Mouse (Mus musculus): Measurements from ENCODE around the gene Gpm6b.

Gene Gpm6b

DNA sequence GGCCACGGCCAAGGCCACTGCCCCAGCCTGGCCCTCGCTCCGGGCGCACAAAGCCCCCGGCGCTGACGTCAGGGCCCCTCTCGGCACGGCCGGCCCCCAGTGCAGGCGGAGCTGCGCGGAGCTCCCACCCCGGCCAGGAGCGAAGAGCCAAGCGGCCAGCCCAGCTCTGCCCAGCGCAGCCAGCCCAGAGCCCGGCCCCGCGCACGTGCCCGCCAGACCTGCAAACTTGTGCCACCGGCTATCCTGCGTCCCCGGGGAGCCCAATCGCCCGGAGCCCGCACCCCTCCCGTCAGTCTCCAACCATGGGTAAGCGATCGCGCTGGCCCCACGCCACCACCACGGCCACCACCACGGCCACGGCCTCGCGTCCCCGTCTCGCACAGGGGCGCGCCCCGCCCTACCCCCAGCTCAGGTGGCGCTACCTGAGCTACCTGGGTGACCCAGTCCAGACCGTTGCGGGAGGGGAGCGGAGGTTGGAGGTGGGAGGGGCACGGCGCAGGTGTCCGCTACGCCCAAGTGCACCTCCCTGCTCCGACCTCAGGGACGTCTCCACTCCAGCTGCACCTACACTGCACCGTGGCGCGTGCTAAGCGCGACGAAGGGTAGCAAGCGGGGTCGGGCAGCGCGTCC, at the start of gene Gpm6b:
TSS of gene Gpm6b (plus strand) at position 81 of the 630 bp plus-strand sequence.
- peak; percentile 46 to 67 for DNase-seq

GRCm38 (mm10) chrX:166196327-166196726, 42.4 kb upstream of the Gpm6b start:
- no peak for DNase-seq

DNA sequence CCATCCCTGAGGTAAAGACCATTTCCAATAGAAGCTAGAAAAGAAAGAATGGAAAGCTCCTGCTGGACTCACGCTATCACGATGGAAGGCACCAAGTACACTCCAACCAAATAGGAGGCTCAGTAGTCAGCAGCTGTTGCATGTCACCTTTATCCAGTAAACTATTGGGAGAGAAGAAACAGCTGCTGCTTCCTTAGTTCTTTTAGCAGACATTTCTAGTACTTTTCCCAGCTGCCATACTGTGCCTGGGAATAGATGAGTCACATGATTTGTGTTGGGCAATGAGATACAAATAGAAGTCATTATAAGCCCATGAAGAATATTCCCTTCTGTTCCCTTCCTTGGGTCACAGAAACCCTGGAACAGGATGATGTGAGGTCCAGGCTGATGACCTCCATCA, 40.4 kb upstream of the Gpm6b start:
- DNase-seq = no peak

DNA sequence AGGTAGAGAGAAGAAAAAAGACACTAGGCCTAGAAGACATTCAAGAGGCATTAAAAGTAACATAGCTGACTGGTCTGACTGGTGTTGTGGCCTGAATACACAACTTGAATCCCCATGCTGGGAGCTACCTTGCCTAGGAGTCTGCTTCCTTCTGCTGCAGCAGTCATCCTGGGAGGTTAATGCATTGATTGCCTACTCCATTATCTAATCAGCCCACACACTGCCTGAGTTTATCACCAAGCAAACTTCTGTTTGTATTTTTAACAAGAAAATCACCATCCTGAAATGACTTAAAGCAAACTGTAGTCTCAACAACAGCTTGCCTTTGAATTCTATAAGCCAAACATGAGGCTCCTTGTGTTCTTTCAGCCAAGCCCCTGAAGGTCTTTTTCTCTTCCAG, 38.9 kb upstream of the Gpm6b start:
- DNase-seq = no peak

GRCm38 (mm10) chrX:166214576-166214975, 24.1 kb upstream of the Gpm6b start:
- no peak for DNase-seq

- DNase-seq = no peak
Measured at GRCm38 (mm10) chrX:166216248-166216647, 22.5 kb upstream of the Gpm6b start.

DNA sequence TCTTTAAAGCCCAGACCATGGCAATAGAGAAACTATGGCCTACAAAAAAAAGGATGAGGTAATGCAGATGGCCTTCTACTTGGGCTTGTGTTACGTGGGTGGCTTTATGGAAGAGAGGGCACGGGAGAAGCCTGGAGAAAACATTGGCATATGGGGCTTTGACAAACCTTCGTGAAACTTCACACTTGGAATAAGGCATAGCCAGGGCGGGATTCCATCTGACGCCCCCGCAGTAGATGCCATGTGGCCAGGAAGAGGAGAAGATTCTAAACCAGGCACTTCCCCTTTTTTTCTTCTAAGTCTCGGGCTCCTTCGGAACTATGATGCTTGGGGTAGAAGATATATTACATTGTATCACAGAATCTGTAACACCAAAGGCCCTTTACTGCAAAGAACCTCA, 22.0 kb upstream of the Gpm6b start:
- no peak for DNase-seq

DNA sequence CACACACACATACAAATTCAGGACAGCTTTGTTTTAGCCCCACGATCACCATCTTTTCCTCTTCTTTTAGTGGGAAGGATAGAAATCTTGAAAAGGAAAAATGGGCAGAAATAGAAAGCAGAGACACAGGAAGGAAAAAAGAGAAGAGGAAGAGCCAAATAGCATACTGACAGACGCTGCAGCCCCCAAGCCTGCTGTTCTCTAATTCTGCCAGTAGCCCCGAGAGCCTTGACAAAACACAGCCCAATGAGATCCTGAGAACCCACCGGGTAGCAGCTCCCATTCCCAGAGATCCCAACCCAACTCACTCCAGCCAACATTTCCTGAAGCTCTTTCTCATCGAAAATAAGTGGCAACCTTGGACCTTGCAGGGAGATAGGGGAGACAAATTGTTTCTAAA, 19.4 kb upstream of the Gpm6b start:
- DNase-seq = no peak

DNA sequence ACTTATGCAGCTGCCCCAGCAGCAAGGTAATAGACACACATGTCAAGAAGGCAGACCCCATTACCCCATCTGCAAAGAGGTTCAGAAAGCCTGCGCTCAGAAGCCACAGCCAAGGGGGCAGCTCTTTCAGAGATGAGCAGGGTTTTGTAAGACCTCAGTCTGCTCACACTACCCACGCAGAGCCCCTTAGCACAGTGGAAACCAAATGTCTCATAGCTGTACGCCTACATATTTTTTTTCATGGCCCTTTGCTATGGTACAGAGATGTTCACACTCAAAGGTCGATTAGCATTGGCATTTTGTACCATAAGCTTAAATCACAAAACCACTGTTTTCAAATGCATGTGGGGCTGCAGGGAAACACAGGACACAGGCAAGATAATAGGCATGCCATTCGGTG, 11.9 kb upstream of the Gpm6b start:
- no peak for DNase-seq

- DNase-seq = no peak
Measured at GRCm38 (mm10) chrX:166229750-166230149, 9.0 kb upstream of the Gpm6b start.

GRCm38 (mm10) chrX:166230515-166231267, 8.0 kb upstream of the Gpm6b start:
- DNase-seq = no peak

DNA sequence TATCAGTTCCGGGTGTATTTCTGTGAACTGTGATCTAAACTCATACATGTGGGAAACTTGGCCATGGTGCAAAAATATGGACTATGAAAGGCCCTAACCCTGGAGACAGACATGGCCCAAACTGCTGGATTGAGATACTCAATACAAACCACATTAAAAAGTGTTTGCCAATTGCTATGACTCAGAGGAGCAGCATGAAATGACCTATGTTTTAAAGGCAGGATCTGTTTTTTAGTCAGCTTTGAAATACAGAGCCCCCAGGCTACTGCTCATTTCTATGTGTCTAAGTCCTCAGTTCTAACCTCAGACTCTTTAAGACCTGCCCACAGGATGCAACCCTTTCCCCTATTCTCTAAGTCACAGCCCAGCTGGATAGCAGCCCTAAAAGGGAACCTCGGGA, 2.6 kb upstream of the Gpm6b start:
- DNase-seq = no peak

DNA sequence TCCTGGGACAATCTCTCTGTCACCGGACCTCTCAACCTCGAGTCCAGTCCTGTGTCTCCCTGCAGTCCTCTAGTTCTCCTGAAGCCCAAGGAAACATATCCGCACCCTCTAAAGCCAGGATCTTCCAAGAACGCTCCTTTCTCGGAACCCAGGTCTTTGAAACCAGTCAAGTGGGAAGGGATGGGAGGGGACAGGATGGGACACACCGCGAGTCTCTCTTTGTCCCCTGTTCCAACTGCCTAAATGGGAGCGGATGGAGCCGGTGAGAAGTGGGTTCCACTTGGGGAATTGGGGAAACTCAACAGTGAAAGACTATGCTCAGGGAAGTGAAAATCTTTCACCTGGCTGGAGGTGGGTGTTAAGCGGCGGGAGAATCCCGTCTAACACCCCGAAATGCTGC, 809 bp downstream of the Gpm6b start:
- no peak for DNase-seq

DNA sequence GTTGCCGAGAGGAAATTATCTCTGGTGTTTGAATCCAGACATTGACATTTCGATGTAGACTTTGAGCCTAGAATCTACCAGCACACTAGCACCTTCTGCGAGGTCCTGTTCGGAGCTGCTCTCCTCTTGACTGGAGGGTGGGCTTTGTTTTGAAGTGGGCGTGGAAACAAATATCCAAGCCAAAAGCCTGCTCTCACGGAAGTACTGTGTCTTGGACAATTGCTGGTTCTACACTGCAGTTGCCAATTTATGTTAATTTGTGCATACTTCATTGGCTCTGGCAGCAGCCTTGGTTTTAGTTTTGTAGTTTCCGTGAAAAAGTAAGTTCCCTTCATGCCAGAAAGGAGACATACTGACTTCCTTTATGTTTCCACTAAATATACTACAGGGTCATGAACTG, 2.0 kb downstream of the Gpm6b start:
- DNase-seq = no peak

GRCm38 (mm10) chrX:166243261-166243885, 4.7 kb downstream of the Gpm6b start:
- no peak for DNase-seq

GRCm38 (mm10) chrX:166271489-166271888, 32.8 kb downstream of the Gpm6b start:
- no peak for DNase-seq

GRCm38 (mm10) chrX:166272646-166273045, 33.9 kb downstream of the Gpm6b start:
- no peak for DNase-seq

DNA sequence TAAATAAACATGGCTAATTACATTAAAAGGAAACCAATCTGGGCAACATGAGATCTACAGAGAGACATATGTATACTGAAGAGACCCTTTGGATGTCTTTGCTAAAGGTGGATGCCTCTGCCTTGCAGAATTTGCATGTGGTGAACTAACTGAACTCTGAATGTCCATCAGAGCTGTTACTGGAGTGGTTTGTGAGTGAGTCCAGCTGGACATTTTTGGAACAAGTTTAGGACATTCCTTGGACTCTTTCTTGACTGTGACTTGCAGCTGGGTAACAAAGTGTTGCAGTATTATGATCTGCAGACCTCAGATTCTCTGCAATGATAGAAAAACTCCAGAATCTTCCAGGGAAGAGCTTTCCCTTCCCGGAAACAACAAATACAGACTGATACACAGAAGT, 41.1 kb downstream of the Gpm6b start:
- DNase-seq = no peak

DNA sequence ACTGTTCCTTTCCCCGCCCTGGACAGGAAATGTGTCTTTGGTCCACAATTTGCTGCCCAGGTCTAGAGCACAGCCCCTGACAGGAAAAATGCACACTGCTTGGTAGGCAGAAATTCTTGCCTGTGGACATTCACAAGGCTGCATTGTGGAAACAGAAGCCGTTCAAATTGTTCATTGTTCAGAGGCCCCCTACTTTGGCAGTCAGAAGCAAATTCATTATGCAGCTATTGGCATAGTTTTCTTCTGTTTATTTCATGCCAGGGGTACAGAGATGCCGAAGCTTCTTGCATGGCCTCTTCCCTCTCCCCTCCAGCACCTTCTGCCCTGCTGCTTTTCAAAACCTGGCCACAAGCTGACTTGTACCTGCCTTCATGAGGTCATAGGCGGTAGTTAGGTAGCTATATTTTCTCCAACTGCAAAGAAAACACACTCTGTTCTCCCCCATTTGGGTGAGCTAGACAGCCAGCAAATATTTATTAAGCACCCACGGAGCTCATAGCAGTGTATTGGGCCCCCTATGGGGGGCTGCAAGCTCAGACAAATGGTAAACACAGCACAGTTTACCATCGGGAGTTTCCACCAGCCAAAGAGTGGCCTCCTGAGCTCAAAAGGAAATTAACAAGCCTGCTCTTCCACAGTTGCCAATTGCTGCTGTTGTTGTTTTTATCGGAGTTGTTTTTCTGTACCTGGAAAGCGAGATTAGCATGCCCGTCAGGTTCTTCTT, 48.2 kb downstream of the Gpm6b start:
- peak; percentile 28 to 32 for DNase-seq

- no peak for DNase-seq
Measured at GRCm38 (mm10) chrX:166291266-166291665, 52.6 kb downstream of the Gpm6b start.

- DNase-seq = no peak
Measured at GRCm38 (mm10) chrX:166293465-166293864, 54.8 kb downstream of the Gpm6b start.

DNA sequence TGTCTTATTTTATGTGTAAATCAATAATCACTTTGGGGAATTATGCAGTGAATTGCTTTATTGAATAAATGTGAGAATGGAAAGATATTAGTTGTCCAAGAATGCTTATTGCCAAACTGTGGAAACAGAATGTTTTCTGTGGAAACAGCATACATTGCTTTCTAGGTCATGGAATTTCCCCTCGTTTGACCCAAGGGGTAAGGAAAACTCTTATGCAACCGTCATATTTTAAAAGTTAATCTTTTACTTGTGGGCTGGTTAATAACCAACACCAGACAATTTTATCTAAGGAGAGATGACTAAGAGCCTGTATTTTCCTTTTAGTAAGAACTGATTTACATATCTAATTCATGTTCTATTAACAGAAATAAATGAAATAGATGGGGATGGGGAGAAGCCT, 64.1 kb downstream of the Gpm6b start:
- DNase-seq = no peak

GRCm38 (mm10) chrX:166304355-166304754, 65.6 kb downstream of the Gpm6b start:
- no peak for DNase-seq
